Mouse (Mus musculus): ENCODE data around the gene Hoxa3. TPM values are rescaled to one million over a fixed set of nuclear protein-coding genes. Genes with fewer than 3 reads are reported as not detected.

The Hoxa3 gene
- polyA plus RNA-seq, 1 experiment = 3.5 TPM

DNA sequence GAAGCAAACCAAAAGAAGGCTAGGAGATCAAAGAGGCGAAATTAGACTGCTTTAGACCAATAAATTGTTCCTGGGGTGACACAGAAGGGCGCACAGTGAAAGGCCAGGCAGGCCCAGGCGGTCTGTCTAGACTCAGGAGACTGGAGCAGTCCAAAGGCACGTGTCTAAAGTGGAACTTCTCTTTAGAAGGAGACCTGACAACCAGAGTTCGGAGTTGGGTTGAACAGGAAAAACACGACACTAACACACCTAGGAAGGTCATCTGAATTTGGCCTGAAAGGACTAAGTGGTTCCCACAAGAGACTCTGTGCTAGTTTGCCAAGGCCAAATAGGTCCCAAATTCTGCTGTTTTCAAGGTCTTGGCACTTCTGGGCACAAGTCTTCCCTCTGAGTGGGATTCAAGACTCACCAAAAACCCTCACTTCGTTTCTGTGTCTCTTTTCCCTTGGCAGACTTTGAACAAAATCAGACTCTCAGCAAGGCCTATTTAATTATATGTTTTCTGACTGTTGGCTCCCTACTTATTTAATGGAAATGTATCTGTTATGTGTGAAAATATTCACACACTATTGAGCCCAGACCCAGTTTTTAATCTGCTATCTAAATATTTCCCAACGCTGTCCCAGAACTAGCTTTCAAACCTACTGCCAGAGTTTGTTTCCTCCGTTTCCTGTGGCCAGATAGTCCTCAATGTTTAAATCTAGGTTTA, 6.3 kb upstream of the Hoxa3 start:
- H3K27ac ChIP-seq (ENCODE audit: control insufficient read depth, insufficient read depth, low read length) = no peak overlapping the region
- DNase-seq = no peak
- 87% methylated on average over 9 of the region's 9 CpGs for WGBS
- H3K36me3 ChIP-seq (ENCODE audit: control insufficient read depth, insufficient read depth, low read length) = no peaks in the 10 kb centered on the region
- H3K27me3 ChIP-seq (ENCODE audit: control insufficient read depth, insufficient read depth, low read length) = peaks cover 25% of the 10 kb centered on the region
- TF ChIP-seq POLR2A (IDR thresholded peaks at IDR 0.05; ENCODE audit: control insufficient read depth, extremely low read depth, insufficient read depth, low read length, poor library complexity) = no peak
- TF ChIP-seq CTCF (IDR thresholded peaks at IDR 0.05; ENCODE audit: borderline replicate concordance, control insufficient read depth, extremely low read depth, insufficient read depth, low read length, poor library complexity) = no peak
- peaks cover 11% of the 10 kb centered on the region for H3K4me1 ChIP-seq (replicated peaks; ENCODE audit: control insufficient read depth, insufficient read depth, low read length)
- H3K4me3 ChIP-seq (ENCODE audit: control insufficient read depth, insufficient read depth, low read length) = no peak overlapping the region

DNA sequence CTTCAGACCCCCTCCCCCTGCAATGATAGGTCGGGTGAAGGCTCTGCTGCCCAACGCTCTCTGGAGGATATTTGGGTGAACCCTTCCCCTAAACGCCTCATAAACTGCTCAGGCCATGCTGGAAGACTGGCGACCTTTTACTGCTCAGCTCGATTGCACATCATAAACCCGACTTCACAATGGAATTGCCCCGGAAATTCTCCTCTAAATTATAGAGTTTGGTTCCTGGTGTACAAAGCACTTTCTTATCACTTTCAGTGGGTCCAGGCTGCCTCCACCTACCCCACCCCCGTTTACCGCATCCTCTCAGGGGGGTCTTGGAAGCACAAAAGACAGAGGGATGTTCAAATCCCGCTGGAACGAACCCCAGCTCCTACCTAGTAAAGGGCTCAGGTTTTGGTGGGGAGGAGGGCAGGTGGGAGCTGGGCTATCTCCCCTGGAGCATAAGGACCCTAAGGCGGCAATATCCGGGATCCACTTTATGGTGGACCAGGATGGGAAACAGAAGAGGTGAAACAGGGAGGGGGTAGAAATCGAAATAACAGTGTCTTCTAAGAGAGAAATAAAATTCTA, 5.6 kb upstream of the Hoxa3 start:
- Histone ChIP-seq H3K27ac (ENCODE audit: control insufficient read depth, insufficient read depth, low read length) (no peak overlapping the region), H3K36me3 (ENCODE audit: control insufficient read depth, insufficient read depth, low read length) (no peaks in the 10 kb centered on the region), H3K4me3 (ENCODE audit: control insufficient read depth, insufficient read depth, low read length) (no peak overlapping the region), H3K4me1 (replicated peaks; ENCODE audit: control insufficient read depth, insufficient read depth, low read length) (peaks cover 11% of the 10 kb centered on the region), H3K27me3 (ENCODE audit: control insufficient read depth, insufficient read depth, low read length) (peaks cover 25% of the 10 kb centered on the region)
- TF ChIP-seq CTCF (IDR thresholded peaks at IDR 0.05; ENCODE audit: borderline replicate concordance, control insufficient read depth, extremely low read depth, insufficient read depth, low read length, poor library complexity) (no peak), POLR2A (IDR thresholded peaks at IDR 0.05; ENCODE audit: control insufficient read depth, extremely low read depth, insufficient read depth, low read length, poor library complexity) (no peak)
- WGBS = 64% methylated on average over 14 of the region's 14 CpGs
- no peak for DNase-seq

DNA sequence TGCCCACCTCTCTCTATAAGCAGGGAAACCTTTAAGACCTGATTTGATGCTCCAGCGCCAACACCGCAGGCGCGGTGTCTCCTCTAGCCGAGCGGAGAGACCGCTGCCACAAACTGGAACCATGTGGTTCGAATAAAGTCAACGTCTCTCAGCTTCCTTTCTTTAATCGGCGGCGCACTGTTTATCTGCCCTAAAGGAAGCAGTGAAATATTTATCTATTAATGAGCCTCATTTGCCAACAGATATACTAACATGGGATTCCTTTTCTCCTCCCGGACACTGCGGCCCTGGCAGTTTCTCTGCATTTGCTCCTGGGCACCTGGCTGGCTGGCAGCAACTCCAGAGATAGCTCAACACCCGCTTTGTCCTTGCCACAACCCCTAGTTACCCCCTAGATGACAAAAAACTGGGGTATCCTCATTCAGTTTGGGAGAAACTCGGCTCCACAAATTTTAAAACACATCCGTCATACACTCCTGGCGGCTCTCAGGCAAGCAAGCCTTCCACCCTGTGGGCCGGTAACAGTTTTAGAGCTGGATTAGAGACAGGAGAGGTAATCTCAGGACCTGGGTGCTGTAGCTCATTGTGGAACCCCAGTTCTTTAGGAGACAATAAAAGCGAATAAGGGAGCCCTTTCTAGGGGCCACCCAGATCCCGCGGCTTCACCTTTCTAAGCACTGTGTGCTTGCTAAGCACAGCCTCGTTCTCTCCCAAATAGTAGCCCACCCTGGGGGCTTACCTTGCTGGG, 4.9 kb upstream of the Hoxa3 start:
- peak overlapping the region; percentile 58 for H3K4me3 ChIP-seq (ENCODE audit: control insufficient read depth, insufficient read depth, low read length)
- H3K36me3 ChIP-seq (ENCODE audit: control insufficient read depth, insufficient read depth, low read length) = no peaks in the 10 kb centered on the region
- H3K4me1 ChIP-seq (replicated peaks; ENCODE audit: control insufficient read depth, insufficient read depth, low read length) = peaks cover 12% of the 10 kb centered on the region
- H3K27me3 ChIP-seq (ENCODE audit: control insufficient read depth, insufficient read depth, low read length) = peaks cover 27% of the 10 kb centered on the region
- TF ChIP-seq CTCF (IDR thresholded peaks at IDR 0.05; ENCODE audit: borderline replicate concordance, control insufficient read depth, extremely low read depth, insufficient read depth, low read length, poor library complexity) (no peak), POLR2A (IDR thresholded peaks at IDR 0.05; ENCODE audit: control insufficient read depth, extremely low read depth, insufficient read depth, low read length, poor library complexity) (no peak)
- no peak overlapping the region for H3K27ac ChIP-seq (ENCODE audit: control insufficient read depth, insufficient read depth, low read length)
- 27% methylated on average over 23 of the region's 23 CpGs for WGBS
- DNase-seq = no peak

DNA sequence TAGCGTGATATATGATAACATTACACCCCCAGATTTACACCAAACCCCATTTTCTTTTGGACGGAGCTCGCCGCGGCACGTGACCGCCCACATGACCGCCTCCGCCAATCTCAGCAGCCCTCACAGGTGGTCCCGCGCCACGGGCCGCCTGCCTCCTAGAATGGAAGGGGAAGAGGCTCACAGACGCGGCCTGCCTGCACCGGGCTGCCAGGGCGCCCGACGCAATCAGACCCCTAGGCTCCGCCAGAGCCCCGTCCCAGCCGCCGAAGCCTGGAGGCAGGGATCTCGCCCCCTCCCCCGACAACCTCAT, 4.3 kb upstream of the Hoxa3 start:
- WGBS = under 1% methylated on average over 25 of the region's 25 CpGs
- H3K4me3 ChIP-seq (ENCODE audit: control insufficient read depth, insufficient read depth, low read length) = peak overlapping the region; percentile 58
- TF ChIP-seq CTCF (IDR thresholded peaks at IDR 0.05; ENCODE audit: borderline replicate concordance, control insufficient read depth, extremely low read depth, insufficient read depth, low read length, poor library complexity) (no peak), POLR2A (IDR thresholded peaks at IDR 0.05; ENCODE audit: control insufficient read depth, extremely low read depth, insufficient read depth, low read length, poor library complexity) (no peak)
- H3K4me1 ChIP-seq (replicated peaks; ENCODE audit: control insufficient read depth, insufficient read depth, low read length) = peaks cover 18% of the 10 kb centered on the region
- H3K36me3 ChIP-seq (ENCODE audit: control insufficient read depth, insufficient read depth, low read length) = no peaks in the 10 kb centered on the region
- H3K27me3 ChIP-seq (ENCODE audit: control insufficient read depth, insufficient read depth, low read length) = peaks cover 27% of the 10 kb centered on the region
- DNase-seq = peak; percentile 67
- no peak overlapping the region for H3K27ac ChIP-seq (ENCODE audit: control insufficient read depth, insufficient read depth, low read length)

DNA sequence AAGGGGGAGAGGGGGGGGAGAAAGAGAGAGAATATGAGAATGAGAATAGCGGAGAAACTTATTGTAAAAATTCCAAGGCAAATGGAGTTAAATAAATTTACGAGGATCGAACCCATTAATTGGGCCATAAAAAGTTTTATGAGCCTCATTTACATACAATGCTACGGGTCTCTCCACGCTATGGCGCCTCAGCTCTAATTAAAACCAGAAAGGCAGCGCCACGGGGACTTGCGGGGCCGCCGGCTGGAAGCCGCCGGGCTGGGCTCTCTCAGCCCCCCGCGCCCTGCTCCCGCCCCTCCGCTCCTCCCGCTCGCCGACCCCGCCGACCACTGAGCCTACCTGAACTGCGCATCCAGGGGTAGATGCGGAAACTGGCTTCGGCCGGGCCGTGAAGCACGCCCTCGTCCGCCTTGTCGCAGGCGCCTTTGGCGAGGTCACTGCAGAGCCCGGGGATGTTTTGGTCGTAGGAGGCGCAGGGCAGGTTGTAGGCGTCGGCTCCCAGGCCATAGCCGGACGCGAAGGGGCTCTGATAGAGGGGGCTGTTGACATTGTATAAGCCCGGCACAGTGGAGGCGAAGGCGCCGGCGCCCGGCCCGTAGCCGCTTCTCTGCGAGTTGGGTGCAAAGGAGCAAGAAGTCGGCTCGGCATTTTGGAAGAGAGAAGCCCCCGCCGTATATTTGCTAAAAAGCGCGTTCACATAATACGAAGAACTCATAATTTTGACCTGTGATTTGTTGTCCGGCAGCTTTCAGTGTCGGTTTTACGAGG, 3.7 kb upstream of the Hoxa3 start:
- no peak for DNase-seq
- Histone ChIP-seq H3K36me3 (ENCODE audit: control insufficient read depth, insufficient read depth, low read length) (no peaks in the 10 kb centered on the region), H3K4me3 (ENCODE audit: control insufficient read depth, insufficient read depth, low read length) (peak overlapping the region; percentile 58), H3K27me3 (ENCODE audit: control insufficient read depth, insufficient read depth, low read length) (peaks cover 29% of the 10 kb centered on the region), H3K27ac (ENCODE audit: control insufficient read depth, insufficient read depth, low read length) (no peak overlapping the region), H3K4me1 (replicated peaks; ENCODE audit: control insufficient read depth, insufficient read depth, low read length) (peaks cover 23% of the 10 kb centered on the region)
- under 1% methylated on average over 58 of the region's 60 CpGs for WGBS
- no peak for TF ChIP-seq CTCF (IDR thresholded peaks at IDR 0.05; ENCODE audit: borderline replicate concordance, control insufficient read depth, extremely low read depth, insufficient read depth, low read length, poor library complexity)
- TF ChIP-seq POLR2A (IDR thresholded peaks at IDR 0.05; ENCODE audit: control insufficient read depth, extremely low read depth, insufficient read depth, low read length, poor library complexity) = no peak
